Mouse (Mus musculus): ENCODE data around the gene Plcd4. TPM values are rescaled to one million over a fixed set of nuclear protein-coding genes. Genes with fewer than 3 reads are reported as not detected.
"Not testable (repeated sequence)": the region's sequence is repeated elsewhere in the genome, so short reads cannot be mapped to it uniquely, and the experiment has no call there.

The Plcd4 gene
- 4.4 and 6.2 TPM in 2 replicates for polyA plus RNA-seq (2014; fragmentation: Nextera tagmentation; extraction: Ambion mirVana)

GRCm38 (mm10) chr1:74542451-74542961 is at the start of gene Plcd4:
Gene Plcd4, plus strand, starts transcription at chr1:74542888.
- H3K27me3 ChIP-seq (ENCODE audit: control insufficient read depth, insufficient read depth, low read length): no peaks in the 10 kb centered on the region
- H3K4me3 ChIP-seq (replicated peaks; ENCODE audit: low read depth, low read length): no peak within 1 kb of the TSS
- peak; percentile 40 for DNase-seq
- 4% methylated on average over 6 of the region's 6 CpGs for WGBS
- no peak within 1 kb of the TSS for H3K9ac ChIP-seq (replicated peaks; ENCODE audit: low read length)
- no peak within 1 kb of the TSS for H3K27ac ChIP-seq (replicated peaks; ENCODE audit: low read depth, low read length)
- H3K4me1 ChIP-seq (ENCODE audit: control insufficient read depth, insufficient read depth, low read length): 0 out of 2 replicates have a peak, but pooled peaks cover 8% of the 10 kb centered on the region
- peak within 1 kb of the TSS; percentile 38 for H3K4me2 ChIP-seq (ENCODE audit: low read length)
- H3K9me3 ChIP-seq (ENCODE audit: control insufficient read depth, low read length): no peaks in the 10 kb centered on the region
- no peak for ATAC-seq (ENCODE audit: low FRiP score, low TSS enrichment)
- no peaks in the 10 kb centered on the region for H3K36me3 ChIP-seq (ENCODE audit: control insufficient read depth, insufficient read depth, low read length)

GRCm38 (mm10) chr1:74501106-74501505 is 41.6 kb upstream of the Plcd4 start:
- DNase-seq: no peak
- H3K27ac ChIP-seq (replicated peaks; ENCODE audit: low read depth, low read length): no peak overlapping the region
- peaks cover 6% of the 10 kb centered on the region; the same call in 1 of the 2 replicates for H3K36me3 ChIP-seq (ENCODE audit: control insufficient read depth, insufficient read depth, low read length)
- no peak overlapping the region for H3K4me3 ChIP-seq (replicated peaks; ENCODE audit: low read depth, low read length)
- no peaks in the 10 kb centered on the region for H3K9me3 ChIP-seq (ENCODE audit: control insufficient read depth, low read length)
- no peak overlapping the region for H3K9ac ChIP-seq (replicated peaks; ENCODE audit: low read length)
- no peak for ATAC-seq (ENCODE audit: low FRiP score, low TSS enrichment)
- H3K4me1 ChIP-seq (ENCODE audit: control insufficient read depth, insufficient read depth, low read length): peaks cover 9% of the 10 kb centered on the region
- no peak overlapping the region for H3K4me2 ChIP-seq (ENCODE audit: low read length)
- 81% methylated on average over 1 of the region's 1 CpGs for WGBS
- no peaks in the 10 kb centered on the region for H3K27me3 ChIP-seq (ENCODE audit: control insufficient read depth, insufficient read depth, low read length)

GRCm38 (mm10) chr1:74505393-74505720 is 37.3 kb upstream of the Plcd4 start:
- ATAC-seq (ENCODE audit: low FRiP score, low TSS enrichment): no peak; the same call in 1 of the 2 replicates
- H3K4me3 ChIP-seq (replicated peaks; ENCODE audit: low read depth, low read length): peak overlapping the region; percentile 64
- no peaks in the 10 kb centered on the region for H3K9me3 ChIP-seq (ENCODE audit: control insufficient read depth, low read length)
- no peaks in the 10 kb centered on the region for H3K27me3 ChIP-seq (ENCODE audit: control insufficient read depth, insufficient read depth, low read length)
- peaks cover 30% of the 10 kb centered on the region for H3K4me1 ChIP-seq (ENCODE audit: control insufficient read depth, insufficient read depth, low read length)
- under 1% methylated on average over 22 of the region's 22 CpGs for WGBS
- peak overlapping the region; percentile 65 for H3K9ac ChIP-seq (replicated peaks; ENCODE audit: low read length)
- DNase-seq: no peak
- peak overlapping the region; percentile 88 for H3K4me2 ChIP-seq (ENCODE audit: low read length)
- H3K36me3 ChIP-seq (ENCODE audit: control insufficient read depth, insufficient read depth, low read length): 0 out of 2 replicates have a peak, but pooled peaks cover 3% of the 10 kb centered on the region
- peak overlapping the region; percentile 68 for H3K27ac ChIP-seq (replicated peaks; ENCODE audit: low read depth, low read length)

- WGBS: under 1% methylated on average over 64 of the region's 64 CpGs
- Histone ChIP-seq H3K27ac (replicated peaks; ENCODE audit: low read depth, low read length) (peak within 1 kb of the TSS; percentile 79), H3K9me3 (ENCODE audit: control insufficient read depth, low read length) (no peaks in the 10 kb centered on the region), H3K4me3 (replicated peaks; ENCODE audit: low read depth, low read length) (peak within 1 kb of the TSS; percentile 64), H3K36me3 (ENCODE audit: control insufficient read depth, insufficient read depth, low read length) (0 out of 2 replicates have a peak, but pooled peaks cover 3% of the 10 kb centered on the region), H3K9ac (replicated peaks; ENCODE audit: low read length) (peak within 1 kb of the TSS; percentile 81), H3K4me1 (ENCODE audit: control insufficient read depth, insufficient read depth, low read length) (peaks cover 30% of the 10 kb centered on the region), H3K4me2 (ENCODE audit: low read length) (peak within 1 kb of the TSS; percentile 88), H3K27me3 (ENCODE audit: control insufficient read depth, insufficient read depth, low read length) (no peaks in the 10 kb centered on the region)
- ATAC-seq (ENCODE audit: low FRiP score, low TSS enrichment) (peak; percentile 100), DNase-seq (peak; percentile 100)
These were observed 36.8 kb upstream of the Plcd4 start, which contains the start of gene Cnot9 for GRCm38 (mm10) chr1:74505721-74506464. Gene Cnot9, plus strand, starts transcription at chr1:74506058.

- Histone ChIP-seq H3K4me2 (ENCODE audit: low read length) (peak overlapping the region; percentile 88), H3K27ac (replicated peaks; ENCODE audit: low read depth, low read length) (peak overlapping the region; percentile 79), H3K36me3 (ENCODE audit: control insufficient read depth, insufficient read depth, low read length) (0 out of 2 replicates have a peak, but pooled peaks cover 3% of the 10 kb centered on the region), H3K27me3 (ENCODE audit: control insufficient read depth, insufficient read depth, low read length) (no peaks in the 10 kb centered on the region), H3K9ac (replicated peaks; ENCODE audit: low read length) (peak overlapping the region; percentile 81), H3K4me1 (ENCODE audit: control insufficient read depth, insufficient read depth, low read length) (peaks cover 30% of the 10 kb centered on the region), H3K9me3 (ENCODE audit: control insufficient read depth, low read length) (no peaks in the 10 kb centered on the region), H3K4me3 (replicated peaks; ENCODE audit: low read depth, low read length) (peak overlapping the region; percentile 64)
- 0% methylated on average over 34 of the region's 34 CpGs for WGBS
- ATAC-seq (ENCODE audit: low FRiP score, low TSS enrichment): peak; percentile 42
- DNase-seq: peak; percentile 76
These were observed 36.2 kb upstream of the Plcd4 start for GRCm38 (mm10) chr1:74506471-74506881.

GRCm38 (mm10) chr1:74507780-74508179 is 34.9 kb upstream of the Plcd4 start:
- no peaks in the 10 kb centered on the region for H3K27me3 ChIP-seq (ENCODE audit: control insufficient read depth, insufficient read depth, low read length)
- H3K4me2 ChIP-seq (ENCODE audit: low read length): peak overlapping the region; percentile 88
- H3K9ac ChIP-seq (replicated peaks; ENCODE audit: low read length): no peak overlapping the region
- no peaks in the 10 kb centered on the region for H3K36me3 ChIP-seq (ENCODE audit: control insufficient read depth, insufficient read depth, low read length)
- no peak overlapping the region for H3K27ac ChIP-seq (replicated peaks; ENCODE audit: low read depth, low read length)
- H3K4me3 ChIP-seq (replicated peaks; ENCODE audit: low read depth, low read length): no peak overlapping the region
- H3K4me1 ChIP-seq (ENCODE audit: control insufficient read depth, insufficient read depth, low read length): peaks cover 30% of the 10 kb centered on the region
- ATAC-seq (ENCODE audit: low FRiP score, low TSS enrichment) (no peak), DNase-seq (no peak)
- 95% methylated on average over 2 of the region's 2 CpGs for WGBS
- H3K9me3 ChIP-seq (ENCODE audit: control insufficient read depth, low read length): no peaks in the 10 kb centered on the region

- H3K27me3 ChIP-seq (ENCODE audit: control insufficient read depth, insufficient read depth, low read length): no peaks in the 10 kb centered on the region
- WGBS: over 99% methylated on average over 5 of the region's 5 CpGs
- no peak overlapping the region for H3K4me2 ChIP-seq (ENCODE audit: low read length)
- H3K9ac ChIP-seq (replicated peaks; ENCODE audit: low read length): no peak overlapping the region
- DNase-seq (no peak), ATAC-seq (ENCODE audit: low FRiP score, low TSS enrichment) (no peak)
- no peak overlapping the region for H3K27ac ChIP-seq (replicated peaks; ENCODE audit: low read depth, low read length)
- H3K4me1 ChIP-seq (ENCODE audit: control insufficient read depth, insufficient read depth, low read length): peaks cover 21% of the 10 kb centered on the region
- H3K4me3 ChIP-seq (replicated peaks; ENCODE audit: low read depth, low read length): no peak overlapping the region
- no peaks in the 10 kb centered on the region for H3K36me3 ChIP-seq (ENCODE audit: control insufficient read depth, insufficient read depth, low read length)
- H3K9me3 ChIP-seq (ENCODE audit: control insufficient read depth, low read length): no peaks in the 10 kb centered on the region
These were observed 31.4 kb upstream of the Plcd4 start for GRCm38 (mm10) chr1:74511306-74511705.

- ATAC-seq (ENCODE audit: low FRiP score, low TSS enrichment); H3K27me3 ChIP-seq (ENCODE audit: control insufficient read depth, insufficient read depth, low read length); DNase-seq; H3K4me1 ChIP-seq (ENCODE audit: control insufficient read depth, insufficient read depth, low read length); H3K9me3 ChIP-seq (ENCODE audit: control insufficient read depth, low read length); H3K9ac ChIP-seq (replicated peaks; ENCODE audit: low read length); H3K27ac ChIP-seq (replicated peaks; ENCODE audit: low read depth, low read length); H3K36me3 ChIP-seq (ENCODE audit: control insufficient read depth, insufficient read depth, low read length); H3K4me2 ChIP-seq (ENCODE audit: low read length); H3K4me3 ChIP-seq (replicated peaks; ENCODE audit: low read depth, low read length): not testable (repeated sequence)
- WGBS: 97% methylated on average over 1 of the region's 1 CpGs
These were observed 29.7 kb upstream of the Plcd4 start for GRCm38 (mm10) chr1:74512999-74513398.

- H3K9me3 ChIP-seq (ENCODE audit: control insufficient read depth, low read length): no peaks in the 10 kb centered on the region
- H3K27me3 ChIP-seq (ENCODE audit: control insufficient read depth, insufficient read depth, low read length): no peaks in the 10 kb centered on the region
- H3K36me3 ChIP-seq (ENCODE audit: control insufficient read depth, insufficient read depth, low read length): peaks cover 61% of the 10 kb centered on the region
- H3K27ac ChIP-seq (replicated peaks; ENCODE audit: low read depth, low read length): no peak overlapping the region
- H3K9ac ChIP-seq (replicated peaks; ENCODE audit: low read length): no peak overlapping the region
- no peaks in the 10 kb centered on the region for H3K4me1 ChIP-seq (ENCODE audit: control insufficient read depth, insufficient read depth, low read length)
- H3K4me2 ChIP-seq (ENCODE audit: low read length): no peak overlapping the region
- no peak for DNase-seq
- H3K4me3 ChIP-seq (replicated peaks; ENCODE audit: low read depth, low read length): no peak overlapping the region
- ATAC-seq (ENCODE audit: low FRiP score, low TSS enrichment): no peak
These were observed 22.8 kb upstream of the Plcd4 start for GRCm38 (mm10) chr1:74519875-74520274.

Data from midbrain, embryonic 14.5 days (tissue).